Mouse (Mus musculus) lung, postnatal 0 days (tissue): ENCODE measurements at regions not wholly inside any gene's neighbourhood (a gene's known extent, or its start where the extent isn't known, plus 50 kb on each side); places are given as distances from the start of the nearest gene placed in this dataset.

Experiments used
- CTCF ChIP-seq: IDR thresholded peaks from 2 replicates; pipeline ENCODE4 v1.5.1; 2016; ENCODE audit warnings: antibody characterized with exemption, mild to moderate bottlenecking
- EP300 ChIP-seq: IDR thresholded peaks from 2 replicates; pipeline ENCODE4 v1.6.1; 2016; ENCODE audit warnings: antibody characterized with exemption, mild to moderate bottlenecking, control low read depth

- TF ChIP-seq CTCF (no peak), EP300 (no peak)
These were observed 166.4 kb upstream of the Arhgap20 start for GRCm38 (mm10) chr9:51598706-51599105.
